Mouse (Mus musculus) cerebellum, postnatal 14 days (tissue): Measurements from ENCODE around the gene Hrh2.
A peak's percentile ranks its signal among the peaks of the same experiment; 100 is the strongest.

Source experiments
- DNase-seq, 2 experiments: peaks; one replicate each; pipeline ENCODE4 v3.0.0; 2021; ENCODE audit warnings: mixed read lengths in 2 of 2

The Hrh2 gene

DNA sequence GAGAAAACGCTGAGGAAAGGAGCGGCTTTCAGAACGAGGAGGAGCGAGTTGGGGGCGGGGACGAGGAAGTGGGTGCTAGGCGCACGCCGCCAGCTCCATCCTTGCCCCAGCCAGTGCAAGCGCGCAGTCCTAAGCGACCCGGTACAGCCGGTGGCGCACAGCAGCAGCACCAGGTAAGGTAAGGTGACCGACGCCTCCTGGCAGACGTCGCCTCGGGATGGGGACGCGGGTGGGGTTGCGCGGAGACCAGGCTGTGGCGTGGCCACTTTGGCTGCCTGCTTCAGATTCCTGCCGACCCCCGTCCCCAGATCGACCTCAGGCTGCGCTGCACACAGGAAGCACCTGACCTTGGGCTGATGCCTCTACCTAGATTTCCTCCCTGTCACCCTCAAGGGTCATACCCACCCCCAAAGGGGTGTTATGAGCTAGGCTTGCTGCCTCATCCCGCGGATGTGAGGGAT is at the start of gene Hrh2:
TSS of gene Hrh2 (plus strand) at position 109 of the 461 bp plus-strand sequence.
- DNase-seq, result peak; percentile 50 to 54

DNA sequence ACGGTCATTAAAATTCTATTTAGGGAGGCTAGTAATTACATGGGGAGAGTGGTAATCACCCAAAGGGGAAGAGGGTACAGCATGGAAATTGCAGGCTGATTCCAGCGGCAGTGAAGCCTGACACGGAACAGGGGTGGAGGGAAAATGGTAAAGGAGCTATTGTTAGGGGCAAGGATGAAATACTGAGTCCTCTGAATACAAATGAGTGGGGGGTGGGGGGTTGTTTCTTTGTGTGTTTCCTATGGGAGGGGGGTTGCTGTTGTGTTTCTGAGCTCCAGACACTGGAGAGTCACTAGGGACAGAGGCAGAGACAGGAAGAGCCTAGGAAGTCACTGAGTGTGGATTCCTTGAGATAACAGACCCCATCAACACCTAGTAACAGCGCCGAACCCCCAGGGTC is 48.1 kb upstream of the Hrh2 start:
- DNase-seq, result no peak

DNA sequence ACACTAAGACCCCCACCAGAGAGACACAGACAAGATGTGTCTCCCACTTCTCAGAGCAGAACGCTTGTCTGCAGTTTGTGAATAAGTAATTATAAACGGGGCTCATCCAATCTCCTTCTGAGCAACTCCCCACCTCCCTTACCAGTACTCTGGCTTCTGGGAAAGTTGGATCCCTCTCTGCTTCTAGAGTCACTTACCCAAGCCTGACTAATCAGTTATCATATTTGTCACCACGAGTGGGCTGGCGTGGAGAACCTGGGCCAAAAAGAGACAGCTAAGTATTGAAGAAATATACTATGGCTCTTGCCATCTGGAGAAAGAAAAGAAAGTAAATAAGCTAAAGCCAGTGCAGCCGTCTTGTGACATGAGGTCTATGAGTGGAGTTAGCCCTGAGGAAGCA is 47.3 kb upstream of the Hrh2 start:
- DNase-seq, result no peak

DNA sequence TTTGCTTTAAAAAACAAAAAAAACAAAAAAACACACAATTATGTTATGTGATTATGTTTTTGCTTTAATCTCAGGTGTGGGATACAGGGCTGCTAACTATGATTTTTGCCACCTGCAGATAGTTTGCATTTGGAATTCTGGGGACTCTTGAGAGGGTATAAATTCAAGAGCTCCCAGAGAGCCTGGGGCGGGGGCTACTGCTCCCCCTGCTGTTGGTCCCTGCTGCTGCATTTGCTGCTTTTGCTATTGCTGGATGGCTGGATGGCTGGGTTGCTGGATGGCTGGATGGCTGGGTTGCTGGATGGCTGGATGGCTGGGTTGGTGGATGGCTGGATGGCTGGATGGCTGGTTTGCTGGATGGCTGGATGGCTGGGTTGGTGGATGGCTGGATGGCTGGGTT is 44.6 kb upstream of the Hrh2 start:
- DNase-seq, result no peak

DNA sequence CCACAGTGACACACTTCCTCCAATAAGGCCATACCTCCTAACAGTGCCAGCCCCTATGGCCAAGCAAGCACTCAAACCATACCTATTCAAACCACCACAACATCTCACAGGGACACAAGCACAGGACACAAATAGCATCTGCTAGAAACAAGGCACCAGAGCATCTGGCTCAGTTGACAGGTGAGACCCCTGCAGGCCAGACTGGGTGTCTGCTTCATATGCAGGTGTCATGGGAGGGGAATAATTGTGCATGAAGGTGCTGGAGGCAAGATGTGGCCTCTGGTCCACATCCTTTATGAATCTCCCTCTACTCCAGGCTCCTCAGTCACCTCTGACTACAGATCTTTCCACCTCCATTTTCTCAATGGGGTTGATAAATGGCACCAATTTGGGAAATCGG is 39.5 kb upstream of the Hrh2 start:
- no peak for DNase-seq

DNA sequence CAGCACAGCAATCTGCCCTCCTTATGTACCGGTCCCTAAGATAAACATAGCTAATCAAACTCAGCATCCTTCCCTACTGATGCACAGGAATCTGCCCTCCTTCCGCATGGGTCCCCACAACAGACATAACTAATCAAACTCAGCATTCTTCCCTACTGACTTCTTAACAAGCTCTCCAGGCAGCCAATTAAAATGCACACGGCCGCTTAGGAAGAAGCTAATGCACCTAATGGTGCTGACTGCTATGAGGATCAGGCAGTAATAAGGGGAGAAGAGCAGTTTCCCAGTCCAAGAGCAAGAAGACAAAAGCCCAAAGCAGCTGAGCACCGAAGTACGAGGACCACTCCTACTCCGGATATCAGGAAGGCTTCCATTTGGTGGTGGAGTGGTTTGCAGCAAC is 39.0 kb upstream of the Hrh2 start:
- no peak for DNase-seq

DNA sequence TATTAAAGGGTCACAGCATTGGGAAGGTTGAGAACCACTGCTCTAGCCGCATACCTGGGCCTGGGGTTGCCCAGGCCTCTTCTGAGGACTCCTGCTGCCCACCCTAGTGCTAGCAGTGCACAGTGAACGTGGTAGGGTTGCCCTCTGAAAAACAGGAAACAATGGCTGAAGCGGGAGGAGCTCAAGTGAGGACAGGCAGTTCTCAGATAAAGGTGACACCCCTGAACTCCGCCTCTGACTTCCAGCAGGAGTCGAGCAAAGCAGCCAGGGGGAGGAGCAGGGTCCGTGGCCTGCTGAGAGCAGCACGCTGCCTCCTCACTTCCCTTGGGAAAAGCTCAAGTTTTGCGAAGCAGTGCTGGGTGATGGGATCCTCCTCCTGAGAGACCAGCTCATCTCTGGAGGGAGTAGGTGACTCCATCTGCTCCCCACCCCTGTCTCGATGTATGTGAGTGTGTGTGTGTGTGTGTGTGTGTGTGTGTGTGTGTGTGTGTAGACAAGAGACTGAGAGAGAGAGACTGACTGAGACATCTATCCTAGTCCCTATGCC is 38.2 kb upstream of the Hrh2 start:
- DNase-seq, result no peak

DNA sequence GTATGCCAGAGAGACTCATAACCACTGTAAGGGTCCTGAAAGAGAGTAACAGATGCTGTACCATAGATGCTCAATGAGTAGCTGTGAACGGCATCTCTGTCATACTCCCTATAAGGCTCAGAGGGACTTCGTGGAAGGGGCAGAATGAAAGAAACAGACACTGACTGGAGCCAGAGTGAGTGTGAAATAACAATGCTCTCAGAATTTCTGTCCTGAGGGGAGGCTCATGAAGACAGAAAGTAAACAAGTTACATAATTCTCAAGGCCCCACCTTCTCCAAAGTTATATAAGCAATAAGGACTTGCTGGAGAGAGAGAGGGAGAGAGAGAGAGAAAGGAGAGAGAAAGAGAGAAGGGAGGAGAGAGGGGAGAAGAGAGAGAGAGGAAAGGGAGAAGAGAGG is 36.1 kb upstream of the Hrh2 start:
- DNase-seq, result no peak

DNA sequence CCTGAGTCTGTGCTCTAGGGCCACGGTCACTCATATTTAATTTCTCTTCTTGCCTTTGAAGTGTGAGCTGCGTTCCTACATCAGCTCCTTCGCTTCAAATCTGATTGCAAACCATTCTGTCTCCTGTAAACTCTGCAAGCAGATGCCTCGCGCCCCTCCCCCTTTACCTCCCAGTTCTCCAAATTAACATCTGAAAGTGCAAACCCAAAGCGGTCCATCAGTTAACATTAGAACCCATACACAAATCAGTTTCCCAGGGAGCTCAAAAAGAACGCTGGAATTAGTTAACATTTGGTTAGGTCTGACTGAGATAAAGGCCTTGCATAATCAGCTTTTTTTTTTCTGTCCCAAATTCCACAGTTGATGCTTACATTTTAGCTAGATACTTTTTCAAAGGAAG is 32.7 kb upstream of the Hrh2 start:
- no peak for DNase-seq

DNA sequence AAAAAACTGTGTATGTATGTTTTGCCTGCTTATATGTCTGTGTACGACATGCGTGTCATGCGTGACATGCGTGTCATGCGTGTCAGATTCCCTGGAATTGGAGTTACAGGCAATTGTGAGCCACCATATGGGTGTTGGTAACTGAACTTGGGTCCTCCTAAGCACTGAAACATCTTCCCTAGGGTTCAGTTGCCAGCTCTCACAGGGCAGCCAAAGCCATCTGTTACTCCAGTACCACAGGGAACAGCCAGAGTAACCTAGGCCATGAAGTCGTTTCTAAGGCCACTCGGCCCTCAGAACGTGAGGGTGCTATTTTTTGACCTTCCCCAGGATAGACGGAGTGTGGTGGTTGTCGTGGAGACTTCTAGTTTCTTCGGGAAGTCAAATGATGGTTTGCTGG is 32.2 kb upstream of the Hrh2 start:
- DNase-seq, result peak; percentile 29 to 60

DNA sequence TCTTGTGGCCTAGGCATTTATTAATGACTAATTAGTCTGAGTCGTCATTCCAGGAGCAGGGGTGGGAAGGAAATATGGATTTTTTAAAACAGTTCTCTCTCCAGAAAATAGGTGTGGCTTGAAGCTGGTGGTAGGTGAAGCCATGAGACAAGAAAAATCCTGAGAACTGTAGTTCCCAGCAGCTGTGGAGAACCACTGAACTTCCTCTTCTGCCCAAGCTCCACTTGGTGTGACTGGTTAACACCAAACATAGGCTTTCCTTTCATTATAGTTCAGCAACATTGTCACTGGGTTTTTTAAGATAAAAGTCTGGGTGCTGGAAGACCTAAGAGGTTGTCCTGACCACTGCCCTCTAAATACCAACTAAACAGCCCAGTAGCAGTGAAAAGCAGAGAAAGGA is 31.4 kb upstream of the Hrh2 start:
- DNase-seq, result no peak

DNA sequence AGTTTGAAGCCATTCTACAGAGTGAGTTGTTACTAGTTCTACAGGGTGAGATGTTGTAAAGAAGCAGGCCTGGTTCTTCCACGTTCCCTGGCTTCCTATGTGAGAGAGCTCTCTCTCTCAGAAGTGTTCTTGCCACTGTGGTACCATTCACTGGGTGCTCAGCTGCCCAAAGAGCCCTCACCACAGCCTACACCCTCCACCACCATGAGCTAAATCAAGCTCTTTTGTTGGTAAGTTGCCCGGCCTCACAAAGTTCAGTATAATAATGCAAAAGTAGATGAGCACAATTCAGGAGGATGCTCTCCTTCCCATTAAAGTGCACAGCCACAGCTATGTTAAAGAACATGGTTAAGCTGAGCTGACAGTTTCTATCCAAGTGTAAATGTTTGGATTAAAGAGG is 30.4 kb upstream of the Hrh2 start:
- no peak for DNase-seq

DNA sequence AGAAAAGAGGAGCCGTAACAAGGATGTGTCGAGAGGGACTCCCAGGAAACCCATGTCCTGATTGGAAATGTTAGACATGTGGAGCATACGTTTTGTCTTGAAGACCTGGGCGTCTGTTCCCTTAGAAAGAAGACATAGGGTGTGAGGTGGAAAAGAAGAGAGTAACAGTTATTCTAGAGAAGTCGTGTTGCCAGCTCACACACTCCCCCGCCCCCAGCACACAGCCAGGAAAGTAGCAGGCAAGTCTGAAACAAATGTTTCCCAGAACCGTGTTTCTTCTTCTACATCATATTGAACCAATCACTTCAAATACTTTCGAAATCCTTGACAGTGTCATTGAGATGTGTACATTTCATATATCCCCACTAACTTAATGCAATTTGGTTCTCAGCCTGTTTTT is 28.6 kb upstream of the Hrh2 start:
- DNase-seq, result no peak

DNA sequence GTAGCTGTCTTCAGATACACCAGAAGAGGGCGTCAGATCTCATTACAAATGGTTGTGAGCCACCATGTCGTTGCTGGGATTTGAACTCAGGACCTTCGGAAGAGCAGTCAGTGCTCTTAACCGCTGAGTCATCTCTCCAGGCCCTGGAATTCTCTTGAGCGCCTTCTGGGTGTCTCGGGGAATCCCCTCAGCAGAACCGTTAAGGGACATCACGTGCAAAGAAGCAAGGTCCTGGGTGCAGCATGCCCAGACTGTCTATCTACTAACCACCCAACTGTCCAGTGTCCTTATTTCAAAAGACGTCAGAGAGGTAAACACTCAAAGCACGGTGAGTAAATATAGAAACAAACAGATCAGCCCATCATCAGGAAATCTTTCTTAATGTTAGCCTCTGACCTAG is 27.5 kb upstream of the Hrh2 start:
- DNase-seq, result no peak

DNA sequence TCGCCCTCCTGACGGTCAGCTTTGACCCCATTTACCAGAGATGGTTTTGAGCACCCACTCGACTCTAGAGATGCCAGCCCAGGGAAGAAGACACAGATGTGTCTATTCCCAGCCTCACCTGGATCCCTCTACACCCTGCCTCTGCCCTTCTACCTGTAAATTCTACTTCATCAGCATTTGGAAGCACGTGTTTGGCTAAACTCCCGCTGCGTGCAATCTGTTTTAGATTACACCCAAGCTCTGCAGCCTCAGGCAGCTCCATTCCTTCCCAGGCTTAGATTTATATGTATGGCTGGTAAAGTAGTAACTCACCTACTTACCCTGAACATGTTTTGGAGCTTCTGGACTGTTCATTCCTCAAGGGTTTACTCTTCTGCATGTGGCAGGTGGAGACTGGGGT is 26.9 kb upstream of the Hrh2 start:
- DNase-seq, result no peak

DNA sequence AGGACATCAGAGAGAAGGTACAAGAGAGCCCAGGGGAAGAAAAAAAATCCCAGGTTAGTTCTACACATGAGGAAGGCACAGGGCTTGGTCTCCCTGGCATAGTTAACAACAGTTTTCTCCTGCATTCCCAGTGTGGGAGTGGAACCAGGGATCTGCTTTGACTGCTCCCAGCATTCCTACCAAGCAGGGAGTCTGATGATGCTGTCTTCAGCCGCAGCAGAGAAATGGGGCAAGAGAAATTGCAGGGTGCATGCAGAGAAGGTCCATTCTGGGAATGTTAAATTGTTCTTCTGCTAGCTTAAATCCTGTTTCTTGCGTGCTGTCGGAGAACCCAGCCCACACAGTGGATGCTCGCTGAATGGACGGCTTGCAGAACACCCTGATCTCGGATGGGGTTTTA is 26.2 kb upstream of the Hrh2 start:
- DNase-seq, result no peak

DNA sequence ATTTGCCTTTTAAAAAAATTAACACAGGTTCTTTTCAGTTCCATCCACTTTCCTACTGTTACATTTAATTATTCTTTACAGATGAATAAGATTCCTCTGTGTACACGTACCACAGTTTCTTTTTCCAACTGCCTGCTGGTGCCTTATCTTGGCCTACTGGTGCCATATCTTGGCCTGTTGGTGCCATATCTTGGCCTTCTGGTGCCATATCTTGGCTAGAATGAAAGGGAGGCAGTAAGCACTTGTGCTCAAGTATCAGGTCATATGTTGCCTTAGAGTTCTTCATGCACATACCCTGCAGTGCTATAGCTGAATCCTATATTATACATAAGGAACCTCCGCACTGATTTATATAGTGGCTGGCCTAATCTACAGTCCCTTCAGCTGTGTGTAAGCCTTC is 24.9 kb upstream of the Hrh2 start:
- DNase-seq, result no peak

DNA sequence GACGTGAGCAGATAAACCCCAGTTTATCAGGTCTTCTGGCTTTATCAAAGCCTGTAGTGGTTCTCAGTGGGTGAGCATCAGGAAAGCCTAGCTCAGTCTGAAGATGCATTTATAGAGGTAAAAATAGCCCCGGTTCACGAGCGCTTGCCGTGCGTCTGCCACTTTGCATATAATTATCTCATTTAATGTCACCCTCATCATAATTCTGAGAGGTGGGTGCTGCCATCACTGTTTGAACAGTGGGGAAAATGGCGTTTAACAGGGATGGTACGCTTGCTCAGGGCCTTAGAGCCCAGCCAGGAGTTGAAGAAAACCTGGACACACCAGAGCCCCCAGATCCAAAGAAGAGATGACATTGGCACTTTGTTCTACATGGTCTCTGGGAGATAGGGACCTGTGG is 23.3 kb upstream of the Hrh2 start:
- no peak for DNase-seq

DNA sequence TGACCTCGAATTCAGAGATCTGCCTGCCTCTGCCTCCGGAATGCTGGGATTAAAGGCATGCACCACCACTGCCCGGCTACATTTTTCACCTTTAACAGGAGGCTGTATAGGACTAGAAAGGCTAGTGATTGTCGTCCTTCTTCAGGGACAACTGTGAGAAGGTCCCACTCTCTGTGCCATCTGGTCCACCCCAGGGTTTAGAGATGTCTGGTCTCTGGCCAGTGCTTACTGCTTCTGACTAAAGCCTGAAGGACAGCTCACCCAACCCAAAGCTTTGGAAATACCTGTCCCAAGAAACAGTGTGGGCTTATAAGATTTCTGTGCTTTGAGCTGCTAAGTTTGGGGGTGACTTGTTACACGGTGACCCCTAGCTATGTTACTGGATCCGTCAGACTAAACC is 21.6 kb upstream of the Hrh2 start:
- DNase-seq, result peak; percentile 37 to 57

DNA sequence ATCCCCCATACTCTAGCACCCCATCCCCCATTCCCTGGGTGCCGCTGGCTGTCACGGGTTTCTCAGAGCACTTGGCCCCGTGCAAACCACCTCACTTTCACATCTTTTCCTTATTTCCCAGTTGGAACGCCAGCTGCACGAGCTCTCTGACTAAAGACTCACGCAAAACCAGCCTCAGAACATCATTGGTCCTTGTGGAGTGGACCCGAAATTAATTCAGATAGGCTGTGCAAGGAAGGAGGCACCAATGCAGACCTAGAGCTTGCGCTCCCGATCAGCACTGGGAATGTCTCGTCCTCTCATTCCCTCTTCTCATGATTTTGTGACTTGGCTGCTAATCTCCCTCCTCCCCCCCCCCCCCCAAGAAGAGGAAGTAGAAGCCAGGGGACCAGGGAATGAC is 20.6 kb upstream of the Hrh2 start:
- DNase-seq, result no peak

DNA sequence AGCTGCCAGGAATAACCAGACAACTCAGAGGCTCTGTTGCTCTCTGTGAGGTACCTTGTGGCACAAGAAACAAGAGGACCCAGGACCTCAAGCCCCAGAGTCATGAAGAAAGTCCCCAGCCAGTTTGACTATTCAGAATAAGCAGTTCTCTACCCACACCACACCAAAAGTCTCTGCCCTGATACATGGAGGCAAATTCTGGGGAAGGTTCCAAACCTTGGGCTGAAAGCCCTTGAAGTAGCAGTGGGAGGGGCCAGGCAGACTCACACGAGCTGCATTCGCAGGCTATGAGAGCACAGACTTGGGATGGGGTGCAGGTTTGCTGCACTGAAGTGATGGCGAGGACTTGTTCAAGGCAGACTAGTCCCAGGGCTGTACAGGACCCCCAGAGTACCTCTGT is 20.2 kb upstream of the Hrh2 start:
- DNase-seq, result no peak

DNA sequence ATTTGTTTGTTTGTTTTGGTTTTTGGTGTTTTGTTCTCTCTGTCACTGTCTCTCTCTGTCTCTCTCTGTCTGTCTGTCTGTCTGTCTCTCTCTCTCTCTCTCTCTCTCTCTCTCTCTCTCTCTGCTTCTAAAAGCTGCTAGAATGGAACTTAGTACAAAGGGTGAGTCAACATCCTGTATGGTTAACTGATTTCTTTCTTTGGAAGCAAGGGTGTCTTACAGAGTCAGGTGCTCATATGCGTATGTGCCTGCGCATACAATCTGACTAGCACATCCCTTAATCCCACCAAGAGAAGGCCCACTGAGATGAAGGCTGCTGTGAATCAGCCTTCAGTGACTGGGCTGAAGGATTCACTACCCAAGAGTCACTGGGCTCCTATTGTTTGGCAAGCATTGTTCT is 18.0 kb upstream of the Hrh2 start:
- DNase-seq, result no peak

DNA sequence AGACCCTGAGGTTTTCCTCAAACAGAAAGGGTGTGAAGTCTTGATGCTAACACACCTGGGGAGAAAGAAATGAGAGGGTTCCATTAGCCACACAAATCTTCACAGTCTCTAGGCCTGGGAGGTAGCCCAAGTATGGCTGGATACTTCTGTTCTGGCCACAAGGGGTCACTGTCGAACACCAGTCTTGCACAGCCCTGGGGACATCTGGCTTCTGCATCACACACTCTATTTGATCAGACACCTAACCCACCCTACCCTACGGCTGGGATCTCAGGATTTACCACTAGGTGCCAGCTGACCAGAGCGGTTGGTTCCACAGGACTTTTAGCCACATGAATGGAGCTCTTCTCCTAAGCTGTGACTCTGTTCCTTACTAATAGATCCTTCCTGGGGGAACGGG is 17.2 kb upstream of the Hrh2 start:
- DNase-seq, result no peak

DNA sequence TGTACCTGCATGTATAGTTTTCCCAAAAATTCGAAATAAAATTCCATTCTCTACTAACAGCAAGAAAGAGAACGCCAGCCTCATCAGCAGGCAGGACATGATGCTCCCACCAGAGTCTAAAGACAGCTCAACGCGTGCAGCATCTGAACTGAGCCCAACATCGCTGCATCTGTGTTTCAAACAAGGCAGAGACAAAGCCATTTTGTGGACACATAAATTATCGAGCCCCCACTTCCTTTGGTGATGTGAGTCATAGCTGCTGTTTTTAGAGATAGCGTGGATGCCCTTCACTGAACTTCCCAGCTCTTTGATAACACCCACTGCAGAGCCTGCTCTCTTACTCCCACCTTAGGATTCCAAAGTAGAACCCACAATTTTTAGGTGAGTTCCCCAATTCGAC is 16.5 kb upstream of the Hrh2 start:
- no peak for DNase-seq

DNA sequence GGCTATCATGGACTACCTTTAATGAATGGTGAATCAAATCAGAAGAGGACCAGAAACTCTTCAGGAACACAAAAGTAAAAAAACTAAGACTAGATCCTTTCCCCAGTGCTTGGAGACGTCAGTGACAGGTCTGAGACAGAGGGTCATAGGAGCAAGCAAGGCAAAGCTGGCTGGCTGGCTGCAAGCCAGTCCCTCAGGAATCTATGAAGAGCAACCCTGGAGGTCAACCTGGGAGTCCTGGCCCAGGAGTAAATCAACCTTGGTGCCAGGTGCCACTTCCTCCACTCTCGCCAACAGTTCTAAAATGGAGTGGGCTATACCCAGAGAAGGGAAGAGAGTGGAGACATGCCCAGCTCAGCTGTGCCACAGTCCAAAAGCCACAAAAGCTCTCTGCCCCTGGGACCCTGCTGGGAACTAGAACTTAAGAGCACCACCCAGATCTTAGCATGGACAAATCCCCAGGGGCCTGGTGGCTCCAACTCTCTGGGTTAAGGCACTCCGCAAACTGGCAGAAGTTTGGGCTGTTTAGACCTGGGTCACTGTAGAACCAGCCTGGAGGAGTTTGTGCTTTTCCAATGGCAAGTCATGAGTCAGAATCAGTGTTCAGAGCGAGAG is 15.4 kb upstream of the Hrh2 start:
- no peak for DNase-seq

DNA sequence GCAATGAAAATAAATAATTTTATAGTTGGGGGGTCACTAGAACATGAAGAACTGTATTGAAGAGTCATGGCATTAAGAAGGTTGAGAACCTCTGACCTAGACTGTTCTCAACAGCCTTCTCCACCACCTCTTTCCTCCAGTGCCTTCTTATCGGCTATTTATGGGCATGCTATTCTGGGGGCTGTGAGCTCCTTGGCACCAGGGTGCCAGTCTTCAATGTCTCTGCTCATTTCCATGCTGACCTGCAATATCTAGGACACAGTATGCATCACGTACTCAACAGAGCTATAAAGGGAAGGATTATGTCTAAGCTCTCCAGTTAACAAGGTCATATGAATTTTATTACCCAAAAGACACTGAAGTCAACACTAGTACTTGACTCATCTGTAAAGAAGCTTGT is 14.6 kb upstream of the Hrh2 start:
- no peak for DNase-seq
